Mouse (Mus musculus): ENCODE measurements around the gene Gm14391.
"Not testable (repeated sequence)": the region's sequence is repeated elsewhere in the genome, so short reads cannot be mapped to it uniquely, and the experiment has no call there.

Gm14391 gene

GRCm38 (mm10) chr2:175206732-175207131 is at the start of gene Gm14391:
Gene Gm14391 (minus strand): TSS chr2:175206917.
- not testable (repeated sequence) for DNase-seq (ENCODE audit: extremely low spot score, low spot score)

- DNase-seq (ENCODE audit: extremely low spot score, low spot score), result not testable (repeated sequence)
Observed at GRCm38 (mm10) chr2:175179008-175179407, 27.7 kb downstream of the Gm14391 start.

GRCm38 (mm10) chr2:175176312-175176711 is 30.4 kb downstream of the Gm14391 start:
- no peak for DNase-seq (ENCODE audit: extremely low spot score, low spot score)

GRCm38 (mm10) chr2:175175401-175176180 is 31.1 kb downstream of the Gm14391 start, which contains the start of gene Gm14443:
Gene Gm14443 (minus strand): TSS chr2:175175871.
- not testable (repeated sequence) for DNase-seq (ENCODE audit: extremely low spot score, low spot score)

GRCm38 (mm10) chr2:175174058-175174457 is 32.7 kb downstream of the Gm14391 start:
- DNase-seq (ENCODE audit: extremely low spot score, low spot score), result not testable (repeated sequence)

- DNase-seq (ENCODE audit: extremely low spot score, low spot score), result not testable (repeated sequence)
Observed at GRCm38 (mm10) chr2:175172906-175173595, 33.7 kb downstream of the Gm14391 start.

- no peak for DNase-seq (ENCODE audit: extremely low spot score, low spot score)
Observed at GRCm38 (mm10) chr2:175172123-175172522, 34.6 kb downstream of the Gm14391 start.

- not testable (repeated sequence) for DNase-seq (ENCODE audit: extremely low spot score, low spot score)
Observed at GRCm38 (mm10) chr2:175166870-175167269, 39.8 kb downstream of the Gm14391 start.

- DNase-seq (ENCODE audit: extremely low spot score, low spot score), result not testable (repeated sequence)
Observed at GRCm38 (mm10) chr2:175165110-175165509, 41.6 kb downstream of the Gm14391 start.

- not testable (repeated sequence) for DNase-seq (ENCODE audit: extremely low spot score, low spot score)
Observed at GRCm38 (mm10) chr2:175161438-175161837, 45.3 kb downstream of the Gm14391 start.

GRCm38 (mm10) chr2:175158642-175159041 is 48.1 kb downstream of the Gm14391 start:
- no peak for DNase-seq (ENCODE audit: extremely low spot score, low spot score)

- DNase-seq (ENCODE audit: extremely low spot score, low spot score), result no peak
Observed at GRCm38 (mm10) chr2:175156696-175157095, 50.0 kb downstream of the Gm14391 start.

- not testable (repeated sequence) for DNase-seq (ENCODE audit: extremely low spot score, low spot score)
Observed at GRCm38 (mm10) chr2:175141993-175142295, 64.8 kb downstream of the Gm14391 start, which contains the start of gene Gm14399. Gene Gm14399 (minus strand): TSS chr2:175142012.

- DNase-seq (ENCODE audit: extremely low spot score, low spot score), result peak; percentile 14
Observed at GRCm38 (mm10) chr2:175141118-175141992, 65.4 kb downstream of the Gm14391 start.

Data from neural tube, embryonic 10.5 days (tissue).